Mouse (Mus musculus): ENCODE measurements at regions not wholly inside any gene's neighbourhood (a gene's known extent, or its start where the extent isn't known, plus 50 kb on each side); places are given as distances from the start of the nearest gene placed in this dataset.

DNA sequence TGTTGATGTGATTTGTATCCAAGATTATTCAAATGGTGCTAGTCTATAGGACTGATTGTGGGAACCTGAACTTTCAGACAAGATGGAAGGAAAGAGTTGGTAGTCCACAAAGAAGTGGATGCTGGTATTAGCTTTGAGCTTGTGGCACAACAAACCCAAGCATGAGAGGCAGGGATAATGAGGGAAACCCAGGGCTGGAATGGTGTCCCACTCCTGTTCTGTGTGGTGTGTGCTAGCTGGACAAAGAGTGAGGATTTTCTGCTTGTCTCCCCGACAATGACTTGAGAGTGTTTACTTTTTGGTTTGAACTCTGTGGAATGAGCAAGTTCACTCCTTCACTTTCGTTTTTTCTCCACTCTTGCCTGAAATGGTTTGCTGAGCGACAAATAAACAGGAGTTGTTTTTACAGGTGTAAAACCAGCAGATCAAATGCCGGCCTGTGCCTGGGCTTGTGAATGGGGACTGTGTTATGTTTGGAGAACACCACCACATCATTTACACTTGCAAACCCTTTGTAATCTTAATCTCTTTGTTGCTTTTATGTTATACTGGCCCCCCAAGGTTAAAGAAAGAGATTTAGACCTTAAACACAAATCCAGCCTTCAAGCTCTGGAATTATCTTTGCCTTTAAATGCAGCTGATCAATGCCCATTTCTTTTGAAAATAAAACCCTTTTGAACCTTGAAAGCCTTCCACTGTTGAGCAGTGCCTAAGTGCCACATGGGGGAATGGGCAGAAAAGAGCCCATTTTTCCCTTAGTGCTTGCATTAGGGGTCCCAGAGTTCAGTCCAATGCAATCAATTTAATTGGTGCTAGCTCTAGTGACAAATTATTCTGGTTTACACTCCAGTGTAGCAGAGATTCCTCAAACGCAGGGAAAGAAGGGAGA is 349.4 kb downstream of the Bcl11a start:
- Histone ChIP-seq H3K4me3 (ENCODE audit: low read depth, low read length) (no peak overlapping the region), H3K27ac (ENCODE audit: low read depth, low read length) (peak overlapping the region; percentile 12; the same call in 1 of the 2 replicates), H3K9ac (ENCODE audit: low read length) (no peak overlapping the region; the same call in 1 of the 2 replicates), H3K4me2 (ENCODE audit: low read depth, low read length, severe bottlenecking) (no peak overlapping the region), H3K9me3 (ENCODE audit: control insufficient read depth, low read length) (no peaks in the 10 kb centered on the region), H3K4me1 (replicated peaks; ENCODE audit: control insufficient read depth, insufficient read depth, low read length) (no peaks in the 10 kb centered on the region; the same call in 1 of the 2 replicates), H3K27me3 (ENCODE audit: control insufficient read depth, insufficient read depth, low read length) (no peaks in the 10 kb centered on the region; the same call in 1 of the 2 replicates), H3K36me3 (ENCODE audit: control insufficient read depth, insufficient read depth, low read length) (no peaks in the 10 kb centered on the region)
- ATAC-seq (replicated peaks; ENCODE audit: low FRiP score) (peak; percentile 88), DNase-seq (ENCODE audit: low spot score) (no peak)
- 5% methylated on average over 5 of the region's 5 CpGs for WGBS

DNA sequence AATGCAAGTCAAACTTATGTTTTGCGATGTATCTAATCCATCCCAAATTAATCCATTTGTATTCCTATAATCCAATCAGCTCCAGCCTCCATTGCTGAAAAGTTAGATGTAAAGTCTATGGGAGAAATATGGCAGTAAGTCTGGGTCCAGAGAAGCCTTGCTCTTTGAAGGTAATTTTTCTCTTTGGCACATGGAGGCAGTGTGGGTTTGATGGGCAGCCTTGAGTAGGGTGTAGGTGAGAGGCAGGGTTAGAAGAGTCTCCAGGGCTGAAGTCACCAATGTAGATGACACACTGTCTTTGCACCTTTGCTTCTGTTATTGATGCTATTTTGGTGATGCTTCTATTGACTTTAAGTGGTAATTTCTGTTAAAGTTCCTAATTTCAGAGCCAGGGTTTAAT is 370.8 kb downstream of the Bcl11a start:
- no peak overlapping the region for H3K4me2 ChIP-seq (ENCODE audit: low read depth, low read length, severe bottlenecking)
- ATAC-seq (replicated peaks; ENCODE audit: low FRiP score) (no peak), DNase-seq (ENCODE audit: low spot score) (no peak)
- H3K4me3 ChIP-seq (ENCODE audit: low read depth, low read length) = no peak overlapping the region
- H3K27me3 ChIP-seq (ENCODE audit: control insufficient read depth, insufficient read depth, low read length) = no peaks in the 10 kb centered on the region
- H3K9me3 ChIP-seq (ENCODE audit: control insufficient read depth, low read length) = no peaks in the 10 kb centered on the region
- no peak overlapping the region for H3K9ac ChIP-seq (ENCODE audit: low read length)
- H3K36me3 ChIP-seq (ENCODE audit: control insufficient read depth, insufficient read depth, low read length) = no peaks in the 10 kb centered on the region
- no peak overlapping the region for H3K27ac ChIP-seq (ENCODE audit: low read depth, low read length)
- H3K4me1 ChIP-seq (replicated peaks; ENCODE audit: control insufficient read depth, insufficient read depth, low read length) = peaks cover 3% of the 10 kb centered on the region; the same call in 1 of the 2 replicates
- WGBS = 95% methylated on average over 1 of the region's 1 CpGs

DNA sequence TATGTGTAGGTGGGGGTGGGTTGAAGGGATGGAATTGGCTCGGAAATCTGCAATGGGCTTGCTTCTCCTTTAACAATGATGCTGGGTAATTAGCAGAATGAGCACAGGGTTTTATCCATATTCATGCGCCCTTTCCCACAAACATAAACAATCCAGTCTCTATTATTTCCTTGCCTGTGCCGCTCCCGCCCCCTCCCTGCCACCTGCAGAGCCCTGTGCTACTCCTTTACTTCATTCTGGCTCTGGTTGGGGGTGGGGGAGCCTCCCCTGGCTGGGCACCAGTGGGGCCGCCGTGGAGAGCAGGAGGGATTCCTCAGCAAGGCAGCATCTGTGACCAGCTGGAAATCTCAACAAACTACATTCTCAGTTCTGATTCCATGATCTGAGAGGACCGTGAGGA is 374.4 kb downstream of the Bcl11a start:
- Histone ChIP-seq H3K27me3 (ENCODE audit: control insufficient read depth, insufficient read depth, low read length) (no peaks in the 10 kb centered on the region), H3K9me3 (ENCODE audit: control insufficient read depth, low read length) (no peaks in the 10 kb centered on the region), H3K4me1 (replicated peaks; ENCODE audit: control insufficient read depth, insufficient read depth, low read length) (peaks cover 3% of the 10 kb centered on the region; the same call in 1 of the 2 replicates), H3K4me3 (ENCODE audit: low read depth, low read length) (no peak overlapping the region), H3K27ac (ENCODE audit: low read depth, low read length) (no peak overlapping the region), H3K36me3 (ENCODE audit: control insufficient read depth, insufficient read depth, low read length) (no peaks in the 10 kb centered on the region), H3K9ac (ENCODE audit: low read length) (no peak overlapping the region), H3K4me2 (ENCODE audit: low read depth, low read length, severe bottlenecking) (peak overlapping the region; percentile 13; the same call in 1 of the 2 replicates)
- 18% methylated on average over 7 of the region's 7 CpGs for WGBS
- peak; percentile 62 for DNase-seq (ENCODE audit: low spot score)
- ATAC-seq (replicated peaks; ENCODE audit: low FRiP score) = peak; percentile 77

DNA sequence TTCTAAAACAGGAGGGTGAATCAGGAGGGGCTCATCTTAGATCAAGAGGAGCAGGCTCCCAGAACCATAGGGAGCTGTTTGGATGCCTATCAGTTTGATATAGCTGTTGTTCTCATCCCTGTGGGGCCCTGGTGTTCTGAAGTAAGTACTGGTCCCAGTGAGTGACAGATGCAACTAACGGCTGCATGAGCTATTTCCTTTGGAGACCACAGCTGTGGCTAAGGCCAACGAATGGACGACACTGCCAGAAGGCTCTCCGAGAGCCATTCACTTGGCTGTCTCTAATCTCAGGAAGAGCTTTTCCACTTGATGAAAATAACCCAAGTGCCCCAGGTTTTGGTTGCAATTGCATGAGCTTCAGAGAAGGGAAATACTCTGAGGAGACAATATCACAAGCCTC is 386.8 kb downstream of the Bcl11a start:
- H3K9ac ChIP-seq (ENCODE audit: low read length) = no peak overlapping the region
- H3K9me3 ChIP-seq (ENCODE audit: control insufficient read depth, low read length) = no peaks in the 10 kb centered on the region
- H3K27ac ChIP-seq (ENCODE audit: low read depth, low read length) = no peak overlapping the region
- H3K4me2 ChIP-seq (ENCODE audit: low read depth, low read length, severe bottlenecking) = no peak overlapping the region
- no peak overlapping the region for H3K4me3 ChIP-seq (ENCODE audit: low read depth, low read length)
- H3K4me1 ChIP-seq (replicated peaks; ENCODE audit: control insufficient read depth, insufficient read depth, low read length) = no peaks in the 10 kb centered on the region
- no peaks in the 10 kb centered on the region for H3K36me3 ChIP-seq (ENCODE audit: control insufficient read depth, insufficient read depth, low read length)
- ATAC-seq (replicated peaks; ENCODE audit: low FRiP score) = no peak
- no peaks in the 10 kb centered on the region for H3K27me3 ChIP-seq (ENCODE audit: control insufficient read depth, insufficient read depth, low read length)
- WGBS = 79% methylated on average over 4 of the region's 4 CpGs
- DNase-seq (ENCODE audit: low spot score) = no peak

DNA sequence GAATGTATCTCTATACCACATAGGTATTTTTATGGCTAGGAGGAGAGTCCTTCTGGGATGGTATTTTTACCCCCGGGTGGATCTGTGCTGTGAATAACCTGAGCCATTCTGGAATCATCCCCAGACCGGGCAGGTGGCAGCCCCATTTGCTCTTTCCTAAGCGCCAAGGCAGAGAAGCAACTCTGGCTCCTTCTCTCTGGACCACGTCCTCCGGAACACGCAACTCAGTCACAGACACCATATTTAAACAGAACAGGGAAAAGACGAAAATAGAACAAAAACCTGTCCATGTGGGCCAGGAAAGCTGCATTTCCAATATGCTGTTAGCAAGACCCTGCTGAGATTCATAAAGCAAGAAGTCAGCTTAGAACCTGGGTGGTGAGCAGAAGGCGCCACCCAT is 389.6 kb downstream of the Bcl11a start:
- no peaks in the 10 kb centered on the region for H3K4me1 ChIP-seq (replicated peaks; ENCODE audit: control insufficient read depth, insufficient read depth, low read length)

DNA sequence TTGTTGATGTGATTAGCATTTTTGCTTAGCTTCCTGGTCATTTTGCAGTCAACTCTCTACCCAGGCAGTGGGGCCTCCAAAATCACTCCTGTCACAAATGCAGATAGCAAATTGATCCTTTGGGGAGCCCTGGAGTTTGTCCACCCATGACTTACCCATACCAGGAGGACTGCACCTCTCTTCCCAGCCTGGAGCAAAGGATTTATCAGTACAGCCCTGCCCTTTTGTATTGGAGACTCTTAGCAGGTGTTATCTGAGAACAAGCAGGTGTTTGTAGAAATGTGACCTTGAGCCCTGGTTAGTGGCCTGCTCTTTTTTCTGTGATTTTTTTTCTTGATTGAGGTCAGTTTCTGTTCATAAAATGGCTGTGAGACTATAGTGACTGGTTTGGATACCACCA is 392.6 kb downstream of the Bcl11a start:
- Histone ChIP-seq H3K27me3 (ENCODE audit: control insufficient read depth, insufficient read depth, low read length) (no peaks in the 10 kb centered on the region), H3K4me1 (replicated peaks; ENCODE audit: control insufficient read depth, insufficient read depth, low read length) (no peaks in the 10 kb centered on the region), H3K36me3 (ENCODE audit: control insufficient read depth, insufficient read depth, low read length) (no peaks in the 10 kb centered on the region), H3K9me3 (ENCODE audit: control insufficient read depth, low read length) (no peaks in the 10 kb centered on the region), H3K27ac (ENCODE audit: low read depth, low read length) (no peak overlapping the region), H3K4me3 (ENCODE audit: low read depth, low read length) (no peak overlapping the region), H3K9ac (ENCODE audit: low read length) (no peak overlapping the region), H3K4me2 (ENCODE audit: low read depth, low read length, severe bottlenecking) (no peak overlapping the region)
- DNase-seq (ENCODE audit: low spot score) (no peak), ATAC-seq (replicated peaks; ENCODE audit: low FRiP score) (no peak)

More for the DNA sequence above, 389.6 kb downstream of the Bcl11a start:
- ATAC-seq (replicated peaks; ENCODE audit: low FRiP score) (no peak), DNase-seq (ENCODE audit: low spot score) (no peak)
- 91% methylated on average over 8 of the region's 8 CpGs for WGBS
- Histone ChIP-seq H3K4me2 (ENCODE audit: low read depth, low read length, severe bottlenecking) (no peak overlapping the region), H3K27ac (ENCODE audit: low read depth, low read length) (no peak overlapping the region), H3K9me3 (ENCODE audit: control insufficient read depth, low read length) (no peaks in the 10 kb centered on the region), H3K36me3 (ENCODE audit: control insufficient read depth, insufficient read depth, low read length) (no peaks in the 10 kb centered on the region), H3K27me3 (ENCODE audit: control insufficient read depth, insufficient read depth, low read length) (no peaks in the 10 kb centered on the region), H3K9ac (ENCODE audit: low read length) (no peak overlapping the region), H3K4me3 (ENCODE audit: low read depth, low read length) (no peak overlapping the region)

DNA sequence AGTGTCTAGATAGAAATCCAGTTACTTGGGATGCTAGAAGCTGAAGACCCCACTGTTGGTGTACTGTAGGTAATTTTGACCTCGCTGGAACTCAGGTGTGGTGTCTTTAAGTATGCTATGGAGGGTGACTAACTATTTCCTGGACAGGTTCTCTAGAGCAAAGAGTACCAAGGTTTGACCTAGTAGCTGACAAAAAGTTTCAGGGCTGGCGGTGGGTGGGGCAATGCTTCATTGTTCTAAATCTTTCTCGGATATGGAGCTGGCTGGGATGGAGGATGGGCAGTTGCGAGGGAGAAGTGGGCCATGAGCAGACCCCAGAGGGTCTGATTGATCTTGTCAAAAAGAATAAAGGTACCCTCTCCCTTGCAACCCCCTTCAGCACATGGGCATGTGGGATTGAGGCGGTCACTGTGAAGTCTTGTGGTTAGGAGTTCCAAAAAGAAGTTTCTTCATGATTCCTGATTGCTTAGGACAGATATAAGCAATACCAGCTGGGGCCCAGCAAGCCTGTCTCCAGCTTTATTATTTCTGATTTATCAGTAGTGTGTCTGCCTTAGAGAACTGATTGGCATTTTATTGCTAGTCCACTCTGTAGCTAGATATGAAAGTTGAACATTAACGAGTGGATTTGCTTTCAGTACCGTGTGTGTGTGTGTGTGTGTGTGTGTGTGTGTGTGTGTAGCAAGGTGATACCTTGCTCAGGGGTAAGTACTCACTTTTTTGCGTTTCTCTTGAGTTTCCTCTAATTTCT is 394.9 kb downstream of the Bcl11a start:
- Histone ChIP-seq H3K9me3 (ENCODE audit: control insufficient read depth, low read length) (no peaks in the 10 kb centered on the region), H3K4me3 (ENCODE audit: low read depth, low read length) (no peak overlapping the region), H3K9ac (ENCODE audit: low read length) (no peak overlapping the region), H3K36me3 (ENCODE audit: control insufficient read depth, insufficient read depth, low read length) (no peaks in the 10 kb centered on the region), H3K27me3 (ENCODE audit: control insufficient read depth, insufficient read depth, low read length) (no peaks in the 10 kb centered on the region), H3K27ac (ENCODE audit: low read depth, low read length) (no peak overlapping the region), H3K4me2 (ENCODE audit: low read depth, low read length, severe bottlenecking) (no peak overlapping the region), H3K4me1 (replicated peaks; ENCODE audit: control insufficient read depth, insufficient read depth, low read length) (no peaks in the 10 kb centered on the region)
- 85% methylated on average over 8 of the region's 8 CpGs for WGBS
- ATAC-seq (replicated peaks; ENCODE audit: low FRiP score) (no peak), DNase-seq (ENCODE audit: low spot score) (no peak)

DNA sequence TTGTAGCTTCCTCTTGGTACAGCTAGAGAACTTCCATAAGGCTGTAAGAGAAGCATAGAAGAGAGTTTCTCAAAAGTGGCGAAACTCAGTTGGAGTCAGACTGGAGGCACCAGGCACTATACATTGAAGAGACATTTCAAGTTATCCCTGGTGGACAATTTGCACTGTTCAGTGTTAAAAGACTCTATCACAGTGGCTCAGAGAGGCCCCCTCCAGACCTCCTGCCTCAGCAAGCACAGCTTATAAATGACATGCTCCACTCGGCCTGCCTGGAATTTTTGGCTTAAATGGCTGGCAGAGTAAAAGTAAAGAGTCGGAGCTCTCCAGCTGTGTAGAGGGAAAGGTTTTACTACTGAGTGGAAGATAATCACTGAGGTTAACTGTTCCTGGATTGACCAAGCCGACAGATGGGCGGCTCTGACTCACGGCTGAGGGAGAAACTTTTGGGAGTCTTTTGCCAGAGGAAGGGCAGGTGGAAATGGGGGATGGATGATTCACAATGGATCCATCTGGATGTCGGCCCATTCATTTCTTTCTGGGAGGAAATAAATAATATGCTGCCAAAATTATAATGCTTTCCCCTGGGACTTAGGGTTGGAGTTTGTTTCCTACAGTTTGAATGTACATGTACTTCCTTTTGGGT is 395.6 kb downstream of the Bcl11a start:
- H3K36me3 ChIP-seq (ENCODE audit: control insufficient read depth, insufficient read depth, low read length) = no peaks in the 10 kb centered on the region
- DNase-seq (ENCODE audit: low spot score) = no peak
- H3K4me3 ChIP-seq (ENCODE audit: low read depth, low read length) = no peak overlapping the region
- H3K27ac ChIP-seq (ENCODE audit: low read depth, low read length) = no peak overlapping the region
- ATAC-seq (replicated peaks; ENCODE audit: low FRiP score) = no peak
- H3K9ac ChIP-seq (ENCODE audit: low read length) = no peak overlapping the region
- H3K4me2 ChIP-seq (ENCODE audit: low read depth, low read length, severe bottlenecking) = no peak overlapping the region
- H3K9me3 ChIP-seq (ENCODE audit: control insufficient read depth, low read length) = no peaks in the 10 kb centered on the region
- no peaks in the 10 kb centered on the region for H3K4me1 ChIP-seq (replicated peaks; ENCODE audit: control insufficient read depth, insufficient read depth, low read length)
- no peaks in the 10 kb centered on the region for H3K27me3 ChIP-seq (ENCODE audit: control insufficient read depth, insufficient read depth, low read length)
- WGBS = 55% methylated on average over 7 of the region's 7 CpGs

Data from forebrain, embryonic 11.5 days (tissue).